Mouse (Mus musculus) forebrain, embryonic 11.5 days (tissue): ENCODE measurements at regions not wholly inside any gene's neighbourhood (a gene's known extent, or its start where the extent isn't known, plus 50 kb on each side); places are given as distances from the start of the nearest gene placed in this dataset.

Source experiments
- ATAC-seq: fragments of 200-750 bp; cut with Nextera tagmentation; replicated peaks from 2 replicates; pipeline ENCODE4 v1.8.0; 2017; ENCODE audit warnings: moderate TSS enrichment; ENCODE audit not compliant: low FRiP score
- DNase-seq: peaks from one replicate; pipeline ENCODE4 v3.0.0-alpha.2; 2017; ENCODE audit warnings: low spot score
- H3K27ac ChIP-seq: fragments of 300-500 bp; sonication (generic); 2 replicates; pipeline ENCODE4 v1.5.1; 2014; ENCODE audit warnings: low read depth, low read length
- H3K27me3 ChIP-seq: fragments of 300-500 bp; sonication (generic); 2 replicates; pipeline ENCODE4 v1.6.1; 2014; ENCODE audit warnings: mild to moderate bottlenecking, low read length, mixed read lengths; ENCODE audit not compliant: control insufficient read depth, insufficient read depth
- H3K36me3 ChIP-seq: fragments of 300-500 bp; sonication (generic); 2 replicates; pipeline ENCODE4 v1.6.1; 2014; ENCODE audit warnings: mild to moderate bottlenecking, low read length, moderate library complexity, mixed read lengths; ENCODE audit not compliant: control insufficient read depth, insufficient read depth
- H3K4me1 ChIP-seq: fragments of 300-500 bp; sonication (generic); replicated peaks from 2 replicates; pipeline ENCODE4 v1.6.1; 2014; ENCODE audit warnings: low read length, mixed read lengths; ENCODE audit not compliant: control insufficient read depth, insufficient read depth
- H3K4me2 ChIP-seq: fragments of 300-500 bp; sonication (generic); 2 replicates; pipeline ENCODE4 v1.6.1; 2014; ENCODE audit warnings: low read depth, mild to moderate bottlenecking, low read length, moderate library complexity, mixed read lengths; ENCODE audit not compliant: severe bottlenecking
- H3K4me3 ChIP-seq: fragments of 300-500 bp; sonication (generic); 2 replicates; pipeline ENCODE4 v1.5.1; 2014; ENCODE audit warnings: low read depth, low read length
- H3K9ac ChIP-seq: fragments of 300-500 bp; sonication (generic); 2 replicates; pipeline ENCODE4 v1.6.1; 2014; ENCODE audit warnings: low read length
- H3K9me3 ChIP-seq: fragments of 300-500 bp; sonication (generic); 2 replicates; pipeline ENCODE4 v1.6.1; 2016; ENCODE audit warnings: low read length, mixed read lengths; ENCODE audit not compliant: control insufficient read depth
- WGBS: fragments of 180-500 bp; shearing (Covaris S2); extraction: QIAGEN DNeasy Blood & Tissue Kit; methylation state at CpG from one replicate; pipeline ENCODE4 v1.1.7; 2014; 5-methylcytosine and 5-hydroxymethylcytosine counted together

DNA sequence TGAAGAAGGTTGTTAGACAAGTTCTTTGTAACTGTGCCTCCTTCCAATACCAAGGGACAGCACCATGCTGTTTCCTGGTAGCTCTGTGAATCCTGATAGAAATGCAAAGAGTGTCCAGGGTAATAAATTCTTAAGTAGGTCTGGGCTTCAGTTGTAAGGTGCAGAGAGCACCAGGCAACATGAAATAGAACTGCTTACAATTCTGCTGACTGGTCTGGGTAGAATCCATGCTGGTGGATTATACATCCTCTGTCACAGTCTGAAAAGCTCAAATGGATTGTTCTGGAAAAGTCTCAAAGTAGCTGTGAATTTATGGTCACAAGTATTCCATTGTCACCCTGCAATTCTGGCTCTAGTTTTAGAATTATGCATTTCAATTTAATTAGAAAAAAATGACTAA, 251.7 kb downstream of the Fam84b start:
- no peaks in the 10 kb centered on the region for H3K4me1 ChIP-seq
- no peak overlapping the region for H3K4me3 ChIP-seq
- no peaks in the 10 kb centered on the region for H3K27me3 ChIP-seq
- H3K36me3 ChIP-seq = no peaks in the 10 kb centered on the region
- H3K9ac ChIP-seq = no peak overlapping the region
- no peak for DNase-seq
- no peak overlapping the region for H3K4me2 ChIP-seq
- no peak overlapping the region for H3K27ac ChIP-seq
- no peak for ATAC-seq
- no peaks in the 10 kb centered on the region for H3K9me3 ChIP-seq

DNA sequence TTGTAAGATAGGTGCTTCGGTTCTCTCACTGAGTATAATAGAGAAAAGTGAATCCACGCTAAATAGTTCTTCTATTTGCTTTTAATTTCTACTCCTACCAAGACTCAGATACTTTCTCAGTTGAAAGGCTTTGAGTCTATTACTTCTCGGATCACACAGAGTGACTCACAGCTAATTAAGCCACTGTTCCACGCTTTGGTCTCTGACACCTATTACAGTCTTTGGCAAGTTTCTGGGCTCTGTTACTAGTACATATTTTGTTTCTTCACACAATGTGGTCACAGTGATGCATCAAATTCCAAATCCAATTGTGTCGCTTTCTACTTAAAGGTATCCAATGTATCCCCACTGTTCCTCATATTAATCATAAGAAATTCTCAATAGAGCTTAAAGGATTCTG, 276.5 kb downstream of the Fam84b start:
- H3K4me3 ChIP-seq = no peak overlapping the region
- H3K27ac ChIP-seq = no peak overlapping the region
- DNase-seq (no peak), ATAC-seq (no peak)
- no peaks in the 10 kb centered on the region for H3K27me3 ChIP-seq
- H3K4me2 ChIP-seq = no peak overlapping the region
- H3K9ac ChIP-seq = no peak overlapping the region
- 83% methylated on average over 5 of the region's 5 CpGs for WGBS
- H3K36me3 ChIP-seq = no peaks in the 10 kb centered on the region
- no peaks in the 10 kb centered on the region for H3K4me1 ChIP-seq
- H3K9me3 ChIP-seq = no peaks in the 10 kb centered on the region

DNA sequence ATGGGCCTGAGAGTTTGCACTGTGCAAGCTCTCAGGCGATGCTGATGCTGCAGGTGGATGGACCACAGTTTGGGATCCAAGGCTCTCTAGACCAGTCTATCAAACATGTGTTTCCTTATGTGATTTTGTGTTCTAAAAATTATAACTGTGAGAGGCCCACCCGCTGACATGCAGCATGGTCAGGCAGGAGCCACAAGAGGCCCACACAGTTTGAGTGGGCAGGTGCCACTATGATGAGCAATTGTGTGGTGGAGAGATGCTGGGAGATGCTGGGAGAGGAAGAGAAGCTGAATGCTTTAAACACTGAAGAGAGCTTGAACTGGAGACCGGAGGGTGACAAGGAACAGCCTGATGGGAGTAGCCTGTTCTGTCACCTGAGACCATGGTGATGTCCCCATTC, 287.3 kb downstream of the Fam84b start:
- ATAC-seq (no peak), DNase-seq (no peak)
- Histone ChIP-seq H3K4me1 (no peaks in the 10 kb centered on the region), H3K4me2 (no peak overlapping the region), H3K27me3 (no peaks in the 10 kb centered on the region), H3K9ac (no peak overlapping the region), H3K4me3 (no peak overlapping the region), H3K27ac (no peak overlapping the region), H3K36me3 (no peaks in the 10 kb centered on the region), H3K9me3 (no peaks in the 10 kb centered on the region)
- WGBS = 90% methylated on average over 3 of the region's 3 CpGs

DNA sequence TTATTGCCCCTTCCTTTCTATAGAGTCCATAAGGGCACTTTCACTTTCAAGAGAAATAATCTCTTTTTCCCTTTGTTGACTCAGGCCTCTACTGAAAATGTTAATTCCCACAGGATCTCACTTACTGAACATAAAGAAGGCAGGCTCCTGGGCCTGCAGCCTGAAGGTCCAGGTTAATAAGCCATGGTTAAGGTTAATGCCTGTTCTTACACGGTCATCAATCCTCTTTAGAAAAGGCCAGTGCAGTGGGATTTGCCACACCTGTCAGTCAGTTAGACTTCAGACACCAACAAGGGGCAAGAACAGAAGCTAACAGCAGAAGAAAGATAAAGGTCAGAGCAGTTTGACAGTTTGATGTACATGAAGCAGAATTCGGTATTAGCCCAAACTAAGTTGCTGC, 288.6 kb downstream of the Fam84b start:
- DNase-seq = no peak
- WGBS = 38% methylated on average over 2 of the region's 2 CpGs
- no peak overlapping the region for H3K4me2 ChIP-seq
- no peaks in the 10 kb centered on the region for H3K9me3 ChIP-seq
- H3K27ac ChIP-seq = no peak overlapping the region
- no peaks in the 10 kb centered on the region for H3K36me3 ChIP-seq
- ATAC-seq = no peak
- no peaks in the 10 kb centered on the region for H3K27me3 ChIP-seq
- no peak overlapping the region for H3K4me3 ChIP-seq
- H3K4me1 ChIP-seq = no peaks in the 10 kb centered on the region
- H3K9ac ChIP-seq = no peak overlapping the region

DNA sequence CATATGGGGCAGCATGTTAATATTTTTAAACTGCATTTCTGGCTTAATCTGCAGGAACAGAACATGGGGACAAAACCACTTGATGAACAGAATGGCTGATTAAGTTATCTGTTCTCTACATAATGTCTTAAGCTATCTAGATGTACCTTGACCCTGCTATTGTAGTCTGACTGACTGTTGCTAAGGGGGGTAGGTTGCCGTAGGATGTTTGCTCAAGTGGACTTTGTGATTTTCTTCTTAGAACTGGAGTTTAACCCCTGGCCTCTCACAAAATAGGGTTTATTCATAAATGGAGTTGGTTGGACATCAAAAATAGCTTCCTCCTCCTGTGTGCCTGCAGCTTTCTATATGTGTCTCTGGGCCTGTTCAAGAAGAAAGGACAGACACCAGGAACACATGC, 292.9 kb downstream of the Fam84b start:
- DNase-seq = no peak
- no peaks in the 10 kb centered on the region for H3K9me3 ChIP-seq
- no peak for ATAC-seq
- H3K4me1 ChIP-seq = no peaks in the 10 kb centered on the region
- no peak overlapping the region for H3K4me2 ChIP-seq
- H3K27ac ChIP-seq = no peak overlapping the region
- H3K9ac ChIP-seq = no peak overlapping the region
- no peak overlapping the region for H3K4me3 ChIP-seq
- WGBS = 73% methylated on average over 1 of the region's 1 CpGs
- H3K36me3 ChIP-seq = no peaks in the 10 kb centered on the region
- H3K27me3 ChIP-seq = no peaks in the 10 kb centered on the region

DNA sequence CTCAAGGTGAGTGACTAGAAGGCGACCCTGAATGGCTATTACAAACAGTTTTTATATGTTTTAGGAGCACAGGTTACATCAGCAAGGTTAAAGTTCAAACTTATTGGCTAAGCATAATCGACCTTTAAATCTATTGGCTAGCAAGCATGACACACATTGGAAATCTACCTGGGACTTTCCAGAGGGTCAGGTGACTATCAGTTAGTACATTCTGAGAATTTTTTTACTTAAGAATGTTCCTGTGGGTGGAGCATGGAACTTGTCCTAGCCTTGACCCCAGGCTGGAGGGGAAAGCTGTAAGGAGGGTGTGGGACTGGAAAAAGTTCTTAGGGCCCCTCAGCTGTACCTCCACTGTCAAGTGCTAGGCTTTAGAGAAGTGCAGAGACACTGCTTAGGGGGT, 297.9 kb downstream of the Fam84b start:
- Histone ChIP-seq H3K4me3 (no peak overlapping the region), H3K27ac (no peak overlapping the region), H3K9me3 (no peaks in the 10 kb centered on the region), H3K27me3 (no peaks in the 10 kb centered on the region), H3K9ac (no peak overlapping the region), H3K4me1 (no peaks in the 10 kb centered on the region), H3K36me3 (no peaks in the 10 kb centered on the region), H3K4me2 (no peak overlapping the region)
- 84% methylated on average over 2 of the region's 2 CpGs for WGBS
- no peak for DNase-seq
- ATAC-seq = no peak

DNA sequence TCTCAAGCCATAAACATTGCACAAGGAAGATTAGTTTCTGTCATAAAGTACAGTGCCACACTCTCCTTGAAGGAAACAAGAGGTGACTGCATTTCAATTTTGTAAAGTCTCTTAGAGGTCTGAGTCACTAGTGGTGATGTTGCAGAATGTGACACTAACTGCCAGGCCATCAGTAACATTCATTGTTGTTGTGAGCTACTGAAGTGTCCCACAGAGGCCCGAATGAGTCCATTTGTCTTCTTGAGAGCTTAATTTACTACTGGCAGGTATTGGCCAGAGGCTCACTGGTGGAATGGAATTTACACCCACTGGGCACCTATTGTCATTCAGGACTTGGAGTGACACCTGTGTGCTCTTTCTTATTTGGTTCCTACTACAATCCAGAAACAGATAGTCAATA, 299.0 kb downstream of the Fam84b start:
- Histone ChIP-seq H3K27ac (no peak overlapping the region), H3K36me3 (no peaks in the 10 kb centered on the region), H3K27me3 (no peaks in the 10 kb centered on the region), H3K4me2 (no peak overlapping the region), H3K9me3 (no peaks in the 10 kb centered on the region), H3K9ac (no peak overlapping the region), H3K4me3 (no peak overlapping the region), H3K4me1 (no peaks in the 10 kb centered on the region)
- 25% methylated on average over 1 of the region's 1 CpGs for WGBS
- DNase-seq (no peak), ATAC-seq (no peak)

DNA sequence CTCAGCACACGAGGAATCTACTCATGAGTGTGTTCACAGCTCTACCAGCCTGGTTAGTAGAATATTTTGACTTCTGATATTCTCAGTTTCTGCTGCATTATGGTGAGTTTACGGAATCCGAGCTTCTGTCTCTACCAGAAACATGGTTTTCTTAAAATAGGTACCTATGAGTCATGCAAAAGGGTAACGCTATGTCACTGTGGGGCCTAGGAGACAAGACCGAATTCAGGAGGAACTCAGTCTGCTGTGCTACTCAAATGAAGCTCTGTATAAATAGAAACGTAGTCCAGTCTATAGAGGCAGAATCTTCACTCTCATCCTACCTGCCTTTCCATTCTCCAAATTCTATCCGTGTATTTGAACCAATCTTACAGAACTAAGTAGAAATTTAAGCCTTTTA, 305.5 kb downstream of the Fam84b start:
- Histone ChIP-seq H3K27me3 (no peaks in the 10 kb centered on the region), H3K4me3 (no peak overlapping the region), H3K4me1 (no peaks in the 10 kb centered on the region), H3K4me2 (no peak overlapping the region), H3K9me3 (no peaks in the 10 kb centered on the region), H3K9ac (no peak overlapping the region), H3K27ac (no peak overlapping the region), H3K36me3 (no peaks in the 10 kb centered on the region)
- ATAC-seq (no peak), DNase-seq (no peak)
- WGBS = 89% methylated on average over 7 of the region's 7 CpGs

DNA sequence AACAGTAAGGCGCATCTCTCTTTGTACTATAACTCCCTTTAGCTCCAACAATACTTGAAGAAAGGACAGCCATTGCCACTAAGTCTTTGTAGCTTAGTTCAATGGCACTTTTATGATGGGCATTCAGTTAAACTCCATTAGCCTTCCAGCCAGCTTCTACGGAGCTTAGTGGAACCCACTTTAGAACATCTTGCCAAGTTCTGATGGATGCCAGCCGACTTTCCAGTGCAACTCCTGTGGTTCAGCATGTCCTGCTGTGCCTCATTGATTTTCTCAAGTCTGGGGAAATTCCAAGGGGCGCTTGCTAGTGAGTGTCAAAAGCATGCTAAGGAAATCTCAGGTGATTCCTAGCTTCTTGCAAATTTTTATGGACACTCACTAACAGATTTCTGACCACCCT, 316.4 kb downstream of the Fam84b start:
- Histone ChIP-seq H3K27ac (no peak overlapping the region), H3K4me2 (no peak overlapping the region), H3K4me1 (no peaks in the 10 kb centered on the region), H3K36me3 (no peaks in the 10 kb centered on the region), H3K4me3 (no peak overlapping the region), H3K9me3 (no peaks in the 10 kb centered on the region), H3K9ac (no peak overlapping the region), H3K27me3 (no peaks in the 10 kb centered on the region)
- 83% methylated on average over 4 of the region's 4 CpGs for WGBS
- no peak for ATAC-seq
- DNase-seq = no peak
